Mouse (Mus musculus) small intestine, adult 2 months (tissue): ENCODE results near the gene Acer1.

Experiments used
- CTCF ChIP-seq: fragments of 200-500 bp; IDR thresholded peaks from 2 replicates; pipeline ENCODE4 v1.5.1; 2012; ENCODE audit warnings: low read depth, mild to moderate bottlenecking, control low read depth, inconsistent platforms, low read length, moderate library complexity, mixed read lengths; ENCODE audit not compliant: insufficient replicate concordance, insufficient read length; ENCODE audit errors: extremely low read depth
- POLR2A ChIP-seq: fragments of 200-500 bp; IDR thresholded peaks from 2 replicates; pipeline ENCODE4 v1.6.1; 2012; ENCODE audit warnings: low read depth, mild to moderate bottlenecking, control low read depth, inconsistent platforms, low read length, moderate library complexity

- TF ChIP-seq POLR2A, result no peak
- TF ChIP-seq CTCF, result no peak
Measured at GRCm38 (mm10) chr17:56929101-56929500, 52.8 kb downstream of the Acer1 start.
